Comparison of ENCODE assay signal across 22 mouse cellular contexts in the genomic region with DNA sequence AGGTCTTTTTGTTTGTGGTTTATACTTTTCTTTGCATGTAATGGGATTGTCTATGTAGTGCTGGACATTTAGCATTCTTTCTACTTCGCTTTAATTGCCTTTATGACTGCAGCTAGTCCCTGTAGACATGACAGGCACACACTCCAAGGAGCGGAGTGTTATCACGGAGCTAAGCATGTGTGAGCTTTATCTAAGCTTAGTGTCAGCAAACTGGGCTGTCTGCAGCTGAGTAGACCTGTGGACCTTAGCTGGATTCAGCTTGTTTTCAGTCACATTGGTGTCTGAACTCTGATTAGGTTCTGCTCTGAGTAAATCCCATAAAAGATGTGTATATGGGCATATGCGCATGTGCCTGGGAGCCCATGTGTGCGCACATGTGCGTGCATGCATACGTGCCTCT.
DNase-seq lines count a peak whose midpoint lies in the region; ATAC-seq lines count a peak whose summit lies in the region.
"Had no signal": no experiment of that assay in that cellular context is flagged by ENCODE, and none has a peak within 500 bp of the region (broad histone marks: within the 10 kb centered on the region; RNA-seq: fewer than 3 reads in every experiment).

No protein-coding gene starts in this region.

- ATAC-seq in midbrain, embryonic 15.5 days (replicated peaks): peak; percentile 48; the same call in 1 of the 2 replicates
- no peak for ATAC-seq in midbrain, embryonic 14.5 days (ENCODE audit: low FRiP score, low TSS enrichment)
- peak; percentile 92 for ATAC-seq in intestine, embryonic 16.5 days
- ATAC-seq: forebrain, embryonic 14.5 days; forebrain, embryonic 16.5 days had no signal

- no peak for DNase-seq in midbrain, embryonic 14.5 days
- DNase-seq in layer of hippocampus, postnatal 25 days (ENCODE audit: extremely low spot score in 1 of 2, low spot score in 1 of 2): no peak
- DNase-seq in ovary, adult 18-20 months (ENCODE audit: low spot score): no peak
- DNase-seq: adrenal gland, adult 2 months; adrenal gland, postnatal 10 days; adrenal gland, postnatal 25 days; cerebellum, adult 11 months; cerebellum, adult 18-20 months; cerebellum, adult 8-10 months; cerebellum, adult 9-11 months; cerebellum, postnatal 14 days; cerebellum, postnatal 36 days; embryo, embryonic 11 days had no signal

- peaks cover 28% of the 10 kb centered on the region for H3K4me1 ChIP-seq in midbrain, embryonic 15.5 days
- peaks cover 25% of the 10 kb centered on the region for H3K4me1 ChIP-seq in midbrain, embryonic 14.5 days (ENCODE audit: control insufficient read depth, insufficient read depth, low read length)
- H3K4me1 ChIP-seq in intestine, embryonic 16.5 days (ENCODE audit: control insufficient read depth, insufficient read depth, low read length): no peaks in the 10 kb centered on the region
- H3K4me1 ChIP-seq: embryonic facial prominence, embryonic 13.5 days; embryonic facial prominence, embryonic 15.5 days had no signal

- no peak overlapping the region for H3K4me3 ChIP-seq in midbrain, embryonic 15.5 days
- H3K4me3 ChIP-seq in midbrain, embryonic 14.5 days (replicated peaks; ENCODE audit: low read depth, low read length): no peak overlapping the region
- H3K4me3 ChIP-seq in intestine, embryonic 16.5 days (ENCODE audit: low read length): no peak overlapping the region
- H3K4me3 ChIP-seq: embryonic facial prominence, embryonic 13.5 days; embryonic facial prominence, embryonic 15.5 days; erythroblast, embryonic 14.5 days; forebrain, embryonic 10.5 days; forebrain, embryonic 12.5 days had no signal

- WGBS in midbrain, embryonic 15.5 days: 89% methylated on average over 7 of the region's 7 CpGs
- 83% methylated on average over 7 of the region's 7 CpGs for WGBS in midbrain, embryonic 14.5 days
- WGBS in intestine, embryonic 16.5 days: 79% methylated on average over 7 of the region's 7 CpGs

- no peak overlapping the region for H3K9ac ChIP-seq in midbrain, embryonic 15.5 days
- H3K9ac ChIP-seq in midbrain, embryonic 14.5 days (replicated peaks; ENCODE audit: low read length): no peak overlapping the region
- no peak overlapping the region for H3K9ac ChIP-seq in intestine, embryonic 16.5 days (ENCODE audit: low read depth, low read length)
- H3K9ac ChIP-seq: embryonic facial prominence, embryonic 13.5 days; embryonic facial prominence, embryonic 15.5 days; forebrain, embryonic 12.5 days had no signal

- H3K27me3 ChIP-seq in midbrain, embryonic 15.5 days (replicated peaks): no peaks in the 10 kb centered on the region
- no peaks in the 10 kb centered on the region for H3K27me3 ChIP-seq in midbrain, embryonic 14.5 days (ENCODE audit: control insufficient read depth, insufficient read depth, low read length)
- no peaks in the 10 kb centered on the region for H3K27me3 ChIP-seq in intestine, embryonic 16.5 days (replicated peaks; ENCODE audit: control insufficient read depth, insufficient read depth, low read length)
- H3K27me3 ChIP-seq: embryonic facial prominence, embryonic 13.5 days; embryonic facial prominence, embryonic 15.5 days; forebrain, embryonic 12.5 days had no signal

- no peaks in the 10 kb centered on the region for H3K36me3 ChIP-seq in midbrain, embryonic 15.5 days (replicated peaks)
- H3K36me3 ChIP-seq in midbrain, embryonic 14.5 days (ENCODE audit: control insufficient read depth, insufficient read depth, low read length): no peaks in the 10 kb centered on the region
- H3K36me3 ChIP-seq in intestine, embryonic 16.5 days (ENCODE audit: control insufficient read depth, insufficient read depth, low read length): no peaks in the 10 kb centered on the region
- H3K36me3 ChIP-seq: embryonic facial prominence, embryonic 13.5 days; embryonic facial prominence, embryonic 15.5 days; forebrain, embryonic 10.5 days; forebrain, embryonic 12.5 days had no signal

- H3K9me3 ChIP-seq in midbrain, embryonic 15.5 days: no peaks in the 10 kb centered on the region
- no peaks in the 10 kb centered on the region for H3K9me3 ChIP-seq in midbrain, embryonic 14.5 days (ENCODE audit: control insufficient read depth, low read length)
- H3K9me3 ChIP-seq in intestine, embryonic 16.5 days (ENCODE audit: control insufficient read depth, low read length): no peaks in the 10 kb centered on the region
- H3K9me3 ChIP-seq: embryonic facial prominence, embryonic 13.5 days; embryonic facial prominence, embryonic 15.5 days; forebrain, embryonic 10.5 days; forebrain, embryonic 12.5 days had no signal

- no peak overlapping the region for H3K27ac ChIP-seq in midbrain, embryonic 15.5 days
- H3K27ac ChIP-seq in midbrain, embryonic 14.5 days (replicated peaks; ENCODE audit: low read depth, low read length): no peak overlapping the region
- no peak overlapping the region for H3K27ac ChIP-seq in intestine, embryonic 16.5 days (ENCODE audit: low read length)
- H3K27ac ChIP-seq: embryonic facial prominence, embryonic 13.5 days; embryonic facial prominence, embryonic 15.5 days; forebrain, embryonic 10.5 days; forebrain, embryonic 12.5 days had no signal

- H3K4me2 ChIP-seq in midbrain, embryonic 15.5 days: no peak overlapping the region
- H3K4me2 ChIP-seq in midbrain, embryonic 14.5 days (ENCODE audit: low read length): no peak overlapping the region
- H3K4me2 ChIP-seq in intestine, embryonic 16.5 days (ENCODE audit: low read depth, low read length): no peak overlapping the region
- H3K4me2 ChIP-seq: embryonic facial prominence, embryonic 13.5 days; embryonic facial prominence, embryonic 15.5 days; forebrain, embryonic 12.5 days had no signal
